Mouse (Mus musculus): ENCODE data around the gene Cptp.

DNA sequence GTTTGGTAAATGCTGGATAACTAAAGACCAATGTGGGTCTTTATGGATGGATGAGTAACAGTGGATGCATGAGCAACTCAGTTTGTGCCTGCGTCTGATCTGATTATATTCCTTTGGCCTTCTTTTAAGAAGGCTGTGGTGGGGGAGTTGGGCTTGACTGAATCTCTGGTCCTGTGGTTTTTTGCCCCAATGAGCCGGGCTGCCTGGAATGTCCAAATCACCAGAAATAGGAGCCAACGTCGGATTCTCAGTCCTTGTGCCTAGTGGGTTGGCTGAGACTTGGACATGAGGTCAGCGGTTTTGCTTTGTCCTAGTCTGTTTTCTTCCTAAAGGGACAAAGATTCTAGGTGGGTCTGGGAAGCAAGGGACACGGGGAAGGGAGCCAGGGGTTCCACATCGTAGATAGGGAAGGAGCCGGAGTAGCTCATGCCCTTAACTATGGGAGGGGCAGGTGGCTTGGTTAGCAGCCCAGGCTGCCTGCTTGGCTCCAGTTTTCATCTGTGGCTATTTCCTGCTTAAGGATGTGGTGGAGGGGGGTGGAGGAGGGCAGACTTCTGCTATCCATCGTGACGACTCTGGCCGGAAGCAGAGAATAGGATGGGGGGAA is 31.7 kb downstream of the Cptp start:
- TF ChIP-seq CTCF (IDR thresholded peaks at IDR 0.05 in 2 of 3, conservative IDR thresholded peaks at IDR 0.05 in 1 of 3; ENCODE audit: control insufficient read depth in 1 of 3, insufficient read depth in 1 of 3, low read depth in 2 of 3, low read length in 3 of 3, poor library complexity in 1 of 3, severe bottlenecking in 1 of 3) (no peak), ZC3H11A (IDR thresholded peaks at IDR 0.05; ENCODE audit: low read depth, low read length) (no peak), MAX (IDR thresholded peaks at IDR 0.05; ENCODE audit: low read length) (no peak), POLR2AphosphoS2 (IDR thresholded peaks at IDR 0.05; ENCODE audit: low read length) (no peak), POLR2AphosphoS5 (IDR thresholded peaks at IDR 0.05; ENCODE audit: borderline replicate concordance, low read depth, low read length) (no peak)
